Comparison of ENCODE assay signal across 8 mouse cellular contexts in the genomic region with DNA sequence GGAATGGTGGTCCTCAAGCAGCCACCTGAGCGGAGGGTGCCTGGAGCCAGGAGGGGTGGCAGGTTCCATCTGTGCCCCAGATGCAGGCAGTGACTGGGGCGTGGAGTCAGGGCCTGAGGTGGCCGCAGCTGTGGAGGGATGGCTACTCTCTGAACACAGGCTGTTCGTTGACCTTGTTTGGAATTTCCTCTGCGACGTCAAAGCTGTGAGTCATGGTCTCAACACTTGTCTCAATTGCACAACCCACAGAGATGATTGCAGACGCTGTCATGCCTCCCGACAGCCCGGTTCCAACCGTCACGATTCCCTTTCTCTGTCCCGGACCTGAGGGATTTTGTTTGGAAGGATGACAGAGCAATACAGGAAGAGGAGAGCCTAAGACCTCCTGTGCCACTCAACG. TPM values are rescaled to one million over a fixed set of nuclear protein-coding genes. Genes with fewer than 3 reads are reported as not detected.
A peak's percentile ranks its signal among the peaks of the same experiment; 100 is the strongest.
DNase-seq lines count a peak whose midpoint lies in the region; ATAC-seq lines count a peak whose summit lies in the region.
"Had no signal": no experiment of that assay in that cellular context is flagged by ENCODE, and none has a peak within 500 bp of the region (broad histone marks: within the 10 kb centered on the region; RNA-seq: fewer than 3 reads in every experiment).

No protein-coding gene starts in this region.

- no peaks in the 10 kb centered on the region for H3K36me3 ChIP-seq in megakaryocyte, embryonic 14.5 days (replicated peaks; ENCODE audit: low read length)
- H3K36me3 ChIP-seq in forebrain, embryonic 14.5 days (ENCODE audit: control insufficient read depth, insufficient read depth, low read length) = no peaks in the 10 kb centered on the region
- H3K36me3 ChIP-seq: midbrain, embryonic 12.5 days had no signal

- no peaks in the 10 kb centered on the region for H3K9me3 ChIP-seq in megakaryocyte, embryonic 14.5 days
- no peaks in the 10 kb centered on the region for H3K9me3 ChIP-seq in forebrain, embryonic 14.5 days (replicated peaks; ENCODE audit: control insufficient read depth, low read length)
- H3K9me3 ChIP-seq: midbrain, embryonic 12.5 days had no signal

- 72% methylated on average over 13 of the region's 13 CpGs for WGBS in forebrain, embryonic 14.5 days

- H3K9ac ChIP-seq in forebrain, embryonic 14.5 days (ENCODE audit: low read length) = no peak overlapping the region
- H3K9ac ChIP-seq: midbrain, embryonic 12.5 days had no signal

- H3K27me3 ChIP-seq in megakaryocyte, embryonic 14.5 days (replicated peaks) = peaks cover 69% of the 10 kb centered on the region
- H3K27me3 ChIP-seq in forebrain, embryonic 14.5 days (replicated peaks; ENCODE audit: control insufficient read depth, insufficient read depth, low read length) = no peaks in the 10 kb centered on the region
- H3K27me3 ChIP-seq: midbrain, embryonic 12.5 days had no signal

- H3K4me3 ChIP-seq in megakaryocyte, embryonic 14.5 days (replicated peaks) = peak overlapping the region; percentile 44
- no peak overlapping the region for H3K4me3 ChIP-seq in forebrain, embryonic 14.5 days (ENCODE audit: low read depth, low read length)
- H3K4me3 ChIP-seq: midbrain, embryonic 12.5 days had no signal

- H3K4me1 ChIP-seq in megakaryocyte, embryonic 14.5 days = peaks cover 20% of the 10 kb centered on the region
- no peaks in the 10 kb centered on the region for H3K4me1 ChIP-seq in forebrain, embryonic 14.5 days (ENCODE audit: control insufficient read depth, insufficient read depth, low read length)
- H3K4me1 ChIP-seq: midbrain, embryonic 12.5 days had no signal

- no peak overlapping the region for H3K27ac ChIP-seq in forebrain, embryonic 14.5 days (ENCODE audit: low read depth, low read length)
- H3K27ac ChIP-seq: midbrain, embryonic 12.5 days had no signal

- ATAC-seq in forebrain, embryonic 14.5 days = no peak

- DNase-seq in 416B (ENCODE audit: low read depth) = peak; percentile 92
- peak; percentile 88 for DNase-seq in MN1 (ENCODE audit: low spot score)
- peak; percentile 28 for DNase-seq in gastrocnemius, postnatal 10 days
- DNase-seq in kidney, postnatal 10 days = peak; percentile 52
- DNase-seq in cerebellum, postnatal 4 days (ENCODE audit: low spot score in 2 of 2) = no peak
- DNase-seq in forebrain, embryonic 14.5 days (ENCODE audit: low spot score) = no peak

- no peak overlapping the region for H3K4me2 ChIP-seq in forebrain, embryonic 14.5 days (ENCODE audit: low read length)
- H3K4me2 ChIP-seq: midbrain, embryonic 12.5 days had no signal

RNA-seq across cellular contexts. Expression of gene Id3, which starts 26.3 kb away (rescaled TPM):
- total RNA-seq in gastrocnemius, postnatal 10 days (2021) = 10 to 100 TPM; 33.3 to 48.8 TPM
- 13.8 TPM in 1 of 2 replicates, not detected in the other for polyA plus RNA-seq in megakaryocyte, embryonic 14.5 days (2012; ENCODE audit: insufficient read depth, low replicate concordance)
- polyA plus RNA-seq in forebrain, embryonic 14.5 days (2014; fragmentation: Nextera tagmentation; extraction: Ambion mirVana) = 117 and 118 TPM in 2 replicates

RNA-seq across cellular contexts. Expression of gene E2f2, which starts 55.2 kb away (rescaled TPM):
- 10 to 100 TPM in 1 of 2 experiments, 1 to 10 TPM in 1; 6.9 to 11.0 TPM for total RNA-seq in gastrocnemius, postnatal 10 days (2021)
- 10.5 and 25.7 TPM in 2 replicates for polyA plus RNA-seq in megakaryocyte, embryonic 14.5 days (2012; ENCODE audit: insufficient read depth, low replicate concordance)
- polyA plus RNA-seq in forebrain, embryonic 14.5 days (2014; fragmentation: Nextera tagmentation; extraction: Ambion mirVana) = 4.5 and 5.5 TPM in 2 replicates

Comparison
In these comparisons a context has a peak if more than half of its experiments do, and no peak if none do; other contexts are left out.
1. DNase-seq: peak in 416B (single experiment), MN1 (single experiment), gastrocnemius, postnatal 10 days (single experiment) and kidney, postnatal 10 days (single experiment); none in cerebellum, postnatal 4 days (0 of 2) and forebrain, embryonic 14.5 days (single experiment).